Mouse (Mus musculus) natural killer cell, adult 2 months (primary cell): ENCODE measurements around the gene Scap.
"Not testable (repeated sequence)": the region's sequence is repeated elsewhere in the genome, so short reads cannot be mapped to it uniquely, and the experiment has no call there.

ENCODE experiments used
- DNase-seq, 2 experiments: peaks; one replicate each; pipeline ENCODE4 v3.0.0; 2022; ENCODE audit warnings: low spot score in 2 of 2

The Scap gene

GRCm38 (mm10) chr9:110330341-110330740 lies 2.7 kb upstream of the Scap start:
- DNase-seq = no peak

GRCm38 (mm10) chr9:110330913-110331312 lies 2.2 kb upstream of the Scap start:
- DNase-seq = not testable (repeated sequence)

- DNase-seq = no peak
These were observed 790 bp downstream of the Scap start for GRCm38 (mm10) chr9:110333896-110334259.

- no peak for DNase-seq
These were observed 1.8 kb downstream of the Scap start for GRCm38 (mm10) chr9:110334849-110335248.

- no peak for DNase-seq
These were observed 7.1 kb downstream of the Scap start for GRCm38 (mm10) chr9:110340037-110340750.

GRCm38 (mm10) chr9:110342008-110342407 lies 8.9 kb downstream of the Scap start:
- DNase-seq = no peak

- no peak for DNase-seq
These were observed 10.7 kb downstream of the Scap start for GRCm38 (mm10) chr9:110343805-110344204.

- no peak for DNase-seq
These were observed 12.1 kb downstream of the Scap start for GRCm38 (mm10) chr9:110345057-110345739.

GRCm38 (mm10) chr9:110348899-110349298 lies 15.8 kb downstream of the Scap start:
- no peak for DNase-seq

- no peak for DNase-seq
These were observed 17.1 kb downstream of the Scap start for GRCm38 (mm10) chr9:110350188-110350587.

GRCm38 (mm10) chr9:110350612-110351011 lies 17.5 kb downstream of the Scap start:
- no peak for DNase-seq

GRCm38 (mm10) chr9:110351350-110351749 lies 18.3 kb downstream of the Scap start:
- no peak for DNase-seq

GRCm38 (mm10) chr9:110351932-110352632 lies 19.0 kb downstream of the Scap start:
- DNase-seq = no peak

GRCm38 (mm10) chr9:110358341-110358740 lies 25.3 kb downstream of the Scap start:
- no peak for DNase-seq

- no peak for DNase-seq
These were observed 28.2 kb downstream of the Scap start for GRCm38 (mm10) chr9:110361299-110361698.

GRCm38 (mm10) chr9:110362337-110362736 lies 29.2 kb downstream of the Scap start:
- DNase-seq = no peak

- no peak for DNase-seq
These were observed 33.7 kb downstream of the Scap start for GRCm38 (mm10) chr9:110366746-110367145.

GRCm38 (mm10) chr9:110369860-110370259 lies 36.8 kb downstream of the Scap start:
- DNase-seq = no peak

GRCm38 (mm10) chr9:110373871-110374270 lies 40.8 kb downstream of the Scap start:
- DNase-seq = no peak

GRCm38 (mm10) chr9:110375668-110376067 lies 42.6 kb downstream of the Scap start:
- no peak for DNase-seq

GRCm38 (mm10) chr9:110377655-110378054 lies 44.6 kb downstream of the Scap start:
- not testable (repeated sequence) for DNase-seq

GRCm38 (mm10) chr9:110379361-110379760 lies 46.3 kb downstream of the Scap start:
- DNase-seq = no peak

GRCm38 (mm10) chr9:110380662-110381061 lies 47.6 kb downstream of the Scap start:
- DNase-seq = no peak
